17 mouse cellular contexts compared by ENCODE assay signal in the genomic region with DNA sequence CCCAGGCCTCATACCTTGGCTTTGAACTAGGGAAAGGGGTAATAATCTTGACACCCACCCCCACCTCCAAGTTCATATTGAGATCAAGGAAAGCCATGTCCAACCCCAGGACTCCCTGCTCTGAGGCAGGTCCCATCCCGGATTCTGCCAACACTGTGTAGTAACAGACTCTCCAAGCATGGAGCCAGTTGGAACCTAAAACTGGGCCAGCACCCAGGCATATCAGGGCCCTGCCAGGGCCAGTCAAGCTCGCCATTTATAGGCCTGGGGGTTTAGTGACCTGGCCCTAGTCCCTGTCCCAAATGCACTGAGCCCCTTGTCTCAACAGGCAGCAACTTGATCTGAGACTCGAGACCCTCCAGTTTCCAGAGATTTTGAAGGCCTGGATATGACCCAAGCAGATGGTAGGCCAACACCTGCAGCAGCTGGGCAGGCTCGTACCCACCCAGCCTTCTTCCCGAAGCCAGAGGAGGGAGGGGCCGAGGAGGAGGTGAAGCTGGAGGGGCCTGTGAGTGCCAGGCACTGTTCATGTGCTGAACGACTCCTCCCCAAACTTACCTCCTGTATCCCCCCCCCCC. TPM values are rescaled to one million over a fixed set of nuclear protein-coding genes. Genes with fewer than 3 reads are reported as not detected.
A peak's percentile ranks its signal among the peaks of the same experiment; 100 is the strongest.
DNase-seq lines count a peak whose midpoint lies in the region; ATAC-seq lines count a peak whose summit lies in the region.
"Had no signal": no experiment of that assay in that cellular context is flagged by ENCODE, and none has a peak within 500 bp of the region (broad histone marks: within the 10 kb centered on the region; RNA-seq: fewer than 3 reads in every experiment).

No protein-coding gene starts in this region.

- no peaks in the 10 kb centered on the region for H3K27me3 ChIP-seq in embryonic facial prominence, embryonic 10.5 days (replicated peaks; ENCODE audit: low read depth, poor library complexity, severe bottlenecking)
- H3K27me3 ChIP-seq: forebrain, embryonic 15.5 days; hindbrain, embryonic 12.5 days; limb, embryonic 13.5 days; megakaryocyte, embryonic 14.5 days; stomach, embryonic 15.5 days had no signal

- peak; percentile 81 for DNase-seq in gastrocnemius, adult 18-20 months (ENCODE audit: low spot score)
- DNase-seq in gastrocnemius, postnatal 4 days (ENCODE audit: low spot score in 2 of 2): no peak
- peak; percentile 51 for DNase-seq in adipocyte (ENCODE audit: low spot score)
- DNase-seq in embryonic facial prominence, embryonic 10.5 days (ENCODE audit: low spot score): no peak
- DNase-seq in gonadal fat pad, adult 2 months (ENCODE audit: low read depth): peak; percentile 47
- DNase-seq in T-cell, adult 2 months (ENCODE audit: low spot score): no peak
- DNase-seq: cerebellum, adult 8-10 months; embryo, embryonic 11 days; kidney, postnatal 10 days; lung, postnatal 14 days had no signal

- ATAC-seq in erythroblast, adult 5-6 weeks (replicated peaks; ENCODE audit: low FRiP score, poor library complexity, severe bottlenecking): no peak
- ATAC-seq: forebrain, embryonic 15.5 days; midbrain, embryonic 16.5 days had no signal

- H3K27ac ChIP-seq in embryonic facial prominence, embryonic 10.5 days (replicated peaks): 0 out of 2 replicates have a peak overlapping the region, but pooled peaks have one; percentile 3
- H3K27ac ChIP-seq: forebrain, embryonic 15.5 days; hindbrain, embryonic 12.5 days; limb, embryonic 13.5 days; stomach, embryonic 15.5 days had no signal

- no peaks in the 10 kb centered on the region for H3K9me3 ChIP-seq in embryonic facial prominence, embryonic 10.5 days
- H3K9me3 ChIP-seq: forebrain, embryonic 15.5 days; hindbrain, embryonic 12.5 days; limb, embryonic 13.5 days; megakaryocyte, embryonic 14.5 days; stomach, embryonic 15.5 days had no signal

- H3K4me3 ChIP-seq in embryonic facial prominence, embryonic 10.5 days: no peak overlapping the region
- H3K4me3 ChIP-seq: forebrain, embryonic 15.5 days; hindbrain, embryonic 12.5 days; limb, embryonic 13.5 days; megakaryocyte, embryonic 14.5 days; stomach, embryonic 15.5 days had no signal

- 86% methylated on average over 7 of the region's 7 CpGs for WGBS in embryonic facial prominence, embryonic 10.5 days

- peaks cover 62% of the 10 kb centered on the region for H3K4me1 ChIP-seq in embryonic facial prominence, embryonic 10.5 days

- H3K36me3 ChIP-seq in embryonic facial prominence, embryonic 10.5 days (replicated peaks): no peaks in the 10 kb centered on the region
- H3K36me3 ChIP-seq: forebrain, embryonic 15.5 days; hindbrain, embryonic 12.5 days; limb, embryonic 13.5 days; stomach, embryonic 15.5 days had no signal

RNA-seq across cellular contexts. Expression of gene Itpk1, which starts 21.9 kb away (rescaled TPM):
- total RNA-seq in gastrocnemius, adult 18-20 months (2021): 1 to 10 TPM; 6.5 to 7.4 TPM
- total RNA-seq in gastrocnemius, postnatal 4 days (2021): 10 to 100 TPM; 10.0 to 10.1 TPM
- polyA plus RNA-seq in embryonic facial prominence, embryonic 10.5 days (2016; fragmentation: Nextera tagmentation; extraction: Ambion mirVana): 13.7 and 17.7 TPM in 2 replicates
- polyA plus RNA-seq in gonadal fat pad, adult 2 months (2012; rRNA removed): 71.0 and 81.2 TPM in 2 replicates
- 1.2 and 3.3 TPM in 2 replicates for total RNA-seq in erythroblast, adult 5-6 weeks (2015; ENCODE audit: low replicate concordance)
- total RNA-seq in erythroblast, adult 5-6 weeks (2017; ENCODE audit: low replicate concordance): 5.3 TPM in 2 replicates

Comparison
In these comparisons a context has a peak if more than half of its experiments do, and no peak if none do; other contexts are left out.
1. DNase-seq: peak in gastrocnemius, adult 18-20 months (single experiment), adipocyte (single experiment) and gonadal fat pad, adult 2 months (single experiment); none in gastrocnemius, postnatal 4 days (0 of 2), embryonic facial prominence, embryonic 10.5 days (single experiment) and T-cell, adult 2 months (single experiment).